Mouse (Mus musculus): ENCODE data around the gene Zfp2. TPM values are rescaled to one million over a fixed set of nuclear protein-coding genes. Genes with fewer than 3 reads are reported as not detected.

Gene Zfp2
- polyA plus RNA-seq, 2 experiments, result 6.1 to 12.6 TPM

GRCm38 (mm10) chr11:50897359-50897758 lies 18.6 kb downstream of the Zfp2 start:
- H3K4me2 ChIP-seq (replicated peaks; ENCODE audit: low read depth, low read length, severe bottlenecking), result no peak overlapping the region
- TF ChIP-seq POLR2A (IDR thresholded peaks at IDR 0.05; ENCODE audit: borderline replicate concordance, extremely low read depth, insufficient read depth, insufficient read length), result no peak
- H3K27ac ChIP-seq (replicated peaks; ENCODE audit: low read depth, low read length), result no peak overlapping the region
- no peak for DNase-seq (ENCODE audit: low spot score)
- H3K4me3 ChIP-seq (replicated peaks; ENCODE audit: low read length), result no peak overlapping the region
- H3K9ac ChIP-seq (ENCODE audit: low read depth, low read length, severe bottlenecking), result no peak overlapping the region
- H3K36me3 ChIP-seq (ENCODE audit: control insufficient read depth, insufficient read depth, low read length), result peaks cover 27% of the 10 kb centered on the region
- 77% methylated on average over 1 of the region's 1 CpGs for WGBS
- no peaks in the 10 kb centered on the region for H3K27me3 ChIP-seq (ENCODE audit: control insufficient read depth, insufficient read depth, low read length)
- H3K9me3 ChIP-seq (ENCODE audit: control insufficient read depth, low read length), result peaks cover 53% of the 10 kb centered on the region
- no peaks in the 10 kb centered on the region for H3K4me1 ChIP-seq (ENCODE audit: control insufficient read depth, insufficient read depth, low read length)
- no peak for ATAC-seq (ENCODE audit: low FRiP score, low read depth)

GRCm38 (mm10) chr11:50892441-50892840 lies 23.5 kb downstream of the Zfp2 start:
- no peak overlapping the region for H3K4me3 ChIP-seq (replicated peaks; ENCODE audit: low read length)
- DNase-seq (ENCODE audit: low spot score) (no peak), ATAC-seq (ENCODE audit: low FRiP score, low read depth) (no peak)
- no peak overlapping the region for H3K4me2 ChIP-seq (replicated peaks; ENCODE audit: low read depth, low read length, severe bottlenecking)
- H3K9ac ChIP-seq (ENCODE audit: low read depth, low read length, severe bottlenecking), result no peak overlapping the region
- no peak overlapping the region for H3K27ac ChIP-seq (replicated peaks; ENCODE audit: low read depth, low read length)
- 0 out of 2 replicates have a peak, but pooled peaks cover 7% of the 10 kb centered on the region for H3K9me3 ChIP-seq (ENCODE audit: control insufficient read depth, low read length)
- H3K4me1 ChIP-seq (ENCODE audit: control insufficient read depth, insufficient read depth, low read length), result no peaks in the 10 kb centered on the region
- TF ChIP-seq POLR2A (IDR thresholded peaks at IDR 0.05; ENCODE audit: borderline replicate concordance, extremely low read depth, insufficient read depth, insufficient read length), result no peak
- 42% methylated on average over 2 of the region's 2 CpGs for WGBS
- no peaks in the 10 kb centered on the region for H3K36me3 ChIP-seq (ENCODE audit: control insufficient read depth, insufficient read depth, low read length)
- H3K27me3 ChIP-seq (ENCODE audit: control insufficient read depth, insufficient read depth, low read length), result no peaks in the 10 kb centered on the region

GRCm38 (mm10) chr11:50887390-50888128 lies 28.4 kb downstream of the Zfp2 start, which contains the start of gene Zfp454:
Gene Zfp454, minus strand, starts transcription at chr11:50887651.
- WGBS, result 6% methylated on average over 26 of the region's 26 CpGs
- H3K36me3 ChIP-seq (ENCODE audit: control insufficient read depth, insufficient read depth, low read length), result peaks cover 27% of the 10 kb centered on the region
- H3K4me2 ChIP-seq (replicated peaks; ENCODE audit: low read depth, low read length, severe bottlenecking), result peak within 1 kb of the TSS; percentile 79
- peak; percentile 94 for ATAC-seq (ENCODE audit: low FRiP score, low read depth)
- H3K27ac ChIP-seq (replicated peaks; ENCODE audit: low read depth, low read length), result peak within 1 kb of the TSS; percentile 77
- H3K4me3 ChIP-seq (replicated peaks; ENCODE audit: low read length), result peak within 1 kb of the TSS; percentile 53
- DNase-seq (ENCODE audit: low spot score), result peak; percentile 97
- H3K27me3 ChIP-seq (ENCODE audit: control insufficient read depth, insufficient read depth, low read length), result no peaks in the 10 kb centered on the region
- H3K4me1 ChIP-seq (ENCODE audit: control insufficient read depth, insufficient read depth, low read length), result no peaks in the 10 kb centered on the region
- peak within 1 kb of the TSS; percentile 70 for H3K9ac ChIP-seq (ENCODE audit: low read depth, low read length, severe bottlenecking)
- H3K9me3 ChIP-seq (ENCODE audit: control insufficient read depth, low read length), result no peaks in the 10 kb centered on the region
- TF ChIP-seq POLR2A (IDR thresholded peaks at IDR 0.05; ENCODE audit: borderline replicate concordance, extremely low read depth, insufficient read depth, insufficient read length), result peak; percentile 96; the same call in 1 of the 2 replicates

- H3K4me3 ChIP-seq (replicated peaks; ENCODE audit: low read length), result peak overlapping the region; percentile 53
- H3K9me3 ChIP-seq (ENCODE audit: control insufficient read depth, low read length), result no peaks in the 10 kb centered on the region
- peak overlapping the region; percentile 79 for H3K4me2 ChIP-seq (replicated peaks; ENCODE audit: low read depth, low read length, severe bottlenecking)
- WGBS, result 4% methylated on average over 10 of the region's 10 CpGs
- TF ChIP-seq POLR2A (IDR thresholded peaks at IDR 0.05; ENCODE audit: borderline replicate concordance, extremely low read depth, insufficient read depth, insufficient read length), result no peak
- DNase-seq (ENCODE audit: low spot score) (peak; percentile 16), ATAC-seq (ENCODE audit: low FRiP score, low read depth) (no peak)
- no peaks in the 10 kb centered on the region for H3K27me3 ChIP-seq (ENCODE audit: control insufficient read depth, insufficient read depth, low read length)
- H3K4me1 ChIP-seq (ENCODE audit: control insufficient read depth, insufficient read depth, low read length), result no peaks in the 10 kb centered on the region
- peaks cover 31% of the 10 kb centered on the region for H3K36me3 ChIP-seq (ENCODE audit: control insufficient read depth, insufficient read depth, low read length)
- peak overlapping the region; percentile 77 for H3K27ac ChIP-seq (replicated peaks; ENCODE audit: low read depth, low read length)
- peak overlapping the region; percentile 70 for H3K9ac ChIP-seq (ENCODE audit: low read depth, low read length, severe bottlenecking)
Observed at GRCm38 (mm10) chr11:50886933-50887293, 29.1 kb downstream of the Zfp2 start.

GRCm38 (mm10) chr11:50886231-50886932 lies 29.6 kb downstream of the Zfp2 start:
- Histone ChIP-seq H3K27me3 (ENCODE audit: control insufficient read depth, insufficient read depth, low read length) (no peaks in the 10 kb centered on the region), H3K4me1 (ENCODE audit: control insufficient read depth, insufficient read depth, low read length) (no peaks in the 10 kb centered on the region), H3K4me3 (replicated peaks; ENCODE audit: low read length) (peak overlapping the region; percentile 53), H3K9ac (ENCODE audit: low read depth, low read length, severe bottlenecking) (peak overlapping the region; percentile 70), H3K9me3 (ENCODE audit: control insufficient read depth, low read length) (no peaks in the 10 kb centered on the region), H3K27ac (replicated peaks; ENCODE audit: low read depth, low read length) (no peak overlapping the region), H3K36me3 (ENCODE audit: control insufficient read depth, insufficient read depth, low read length) (peaks cover 33% of the 10 kb centered on the region), H3K4me2 (replicated peaks; ENCODE audit: low read depth, low read length, severe bottlenecking) (peak overlapping the region; percentile 79)
- TF ChIP-seq POLR2A (IDR thresholded peaks at IDR 0.05; ENCODE audit: borderline replicate concordance, extremely low read depth, insufficient read depth, insufficient read length), result no peak
- DNase-seq (ENCODE audit: low spot score) (no peak), ATAC-seq (ENCODE audit: low FRiP score, low read depth) (no peak)
- WGBS, result 45% methylated on average over 8 of the region's 8 CpGs
